Mouse (Mus musculus): Measurements from ENCODE around the gene Pabpc1l. TPM values are rescaled to one million over a fixed set of nuclear protein-coding genes. Genes with fewer than 3 reads are reported as not detected.

Gene Pabpc1l
- polyA plus RNA-seq, 1 experiment from 2014 or later, result 1.5 TPM

DNA sequence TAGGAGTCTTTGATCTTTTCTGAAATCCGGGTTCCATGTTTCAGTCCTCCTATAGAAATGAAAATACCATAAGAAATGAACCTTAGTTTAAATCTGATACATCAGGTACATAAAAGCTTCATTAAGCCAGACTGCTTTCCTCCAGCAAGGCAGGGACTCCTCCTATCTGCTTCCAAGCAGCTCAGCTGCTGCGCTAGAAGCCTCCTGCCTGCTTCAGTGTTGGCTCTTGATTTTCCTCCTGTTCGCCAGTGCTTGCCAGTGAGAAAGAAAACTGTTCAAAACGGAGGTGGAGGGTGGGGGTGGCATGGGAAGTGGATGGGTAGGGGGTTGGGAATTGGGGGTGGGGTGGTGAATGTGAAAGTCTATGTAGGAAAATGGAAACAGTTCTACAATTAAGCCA is 64.3 kb downstream of the Pabpc1l start:
- no peak for ATAC-seq
- peaks cover 12% of the 10 kb centered on the region; the same call in 1 of the 2 replicates for H3K36me3 ChIP-seq (ENCODE audit: control insufficient read depth, insufficient read depth, low read length)

DNA sequence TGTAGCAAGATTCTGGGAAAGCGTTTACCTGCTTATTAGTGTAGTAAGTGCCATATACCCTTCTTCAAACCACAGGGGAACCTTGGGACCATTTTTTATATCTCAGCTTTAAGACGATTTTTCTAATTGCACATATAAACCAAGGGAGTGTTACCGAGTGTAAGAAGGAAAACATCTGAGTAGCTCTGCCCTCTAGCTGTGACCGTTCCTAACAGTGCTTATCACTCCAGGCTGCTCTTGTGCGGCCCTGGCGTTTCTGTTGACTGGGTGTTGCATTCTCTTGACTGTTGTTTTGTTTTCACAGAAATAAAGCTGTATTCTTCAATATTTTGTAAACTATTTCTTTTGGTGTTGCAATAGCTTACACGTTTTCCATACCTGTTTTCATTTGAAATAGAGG is 68.9 kb downstream of the Pabpc1l start:
- WGBS, result 76% methylated on average over 7 of the region's 7 CpGs
- Histone ChIP-seq H3K4me2 (ENCODE audit: low read depth, low read length) (no peak overlapping the region), H3K27me3 (replicated peaks; ENCODE audit: control insufficient read depth, insufficient read depth, low read length) (no peaks in the 10 kb centered on the region), H3K36me3 (ENCODE audit: control insufficient read depth, insufficient read depth, low read length) (no peaks in the 10 kb centered on the region), H3K9me3 (ENCODE audit: control insufficient read depth, low read length) (no peaks in the 10 kb centered on the region), H3K4me3 (ENCODE audit: low read length) (no peak overlapping the region), H3K27ac (ENCODE audit: low read length) (no peak overlapping the region), H3K9ac (ENCODE audit: low read depth, low read length) (no peak overlapping the region), H3K4me1 (ENCODE audit: control insufficient read depth, insufficient read depth, low read length) (no peaks in the 10 kb centered on the region)
- ATAC-seq, result no peak

More for the DNA sequence above, 64.3 kb downstream of the Pabpc1l start:
- H3K27me3 ChIP-seq (replicated peaks; ENCODE audit: control insufficient read depth, insufficient read depth, low read length), result no peaks in the 10 kb centered on the region
- no peak overlapping the region for H3K9ac ChIP-seq (ENCODE audit: low read depth, low read length)
- no peak overlapping the region for H3K27ac ChIP-seq (ENCODE audit: low read length)
- 93% methylated on average over 4 of the region's 4 CpGs for WGBS
- H3K4me1 ChIP-seq (ENCODE audit: control insufficient read depth, insufficient read depth, low read length), result no peaks in the 10 kb centered on the region
- no peak overlapping the region for H3K4me3 ChIP-seq (ENCODE audit: low read length)
- H3K4me2 ChIP-seq (ENCODE audit: low read depth, low read length), result no peak overlapping the region
- no peaks in the 10 kb centered on the region for H3K9me3 ChIP-seq (ENCODE audit: control insufficient read depth, low read length)

DNA sequence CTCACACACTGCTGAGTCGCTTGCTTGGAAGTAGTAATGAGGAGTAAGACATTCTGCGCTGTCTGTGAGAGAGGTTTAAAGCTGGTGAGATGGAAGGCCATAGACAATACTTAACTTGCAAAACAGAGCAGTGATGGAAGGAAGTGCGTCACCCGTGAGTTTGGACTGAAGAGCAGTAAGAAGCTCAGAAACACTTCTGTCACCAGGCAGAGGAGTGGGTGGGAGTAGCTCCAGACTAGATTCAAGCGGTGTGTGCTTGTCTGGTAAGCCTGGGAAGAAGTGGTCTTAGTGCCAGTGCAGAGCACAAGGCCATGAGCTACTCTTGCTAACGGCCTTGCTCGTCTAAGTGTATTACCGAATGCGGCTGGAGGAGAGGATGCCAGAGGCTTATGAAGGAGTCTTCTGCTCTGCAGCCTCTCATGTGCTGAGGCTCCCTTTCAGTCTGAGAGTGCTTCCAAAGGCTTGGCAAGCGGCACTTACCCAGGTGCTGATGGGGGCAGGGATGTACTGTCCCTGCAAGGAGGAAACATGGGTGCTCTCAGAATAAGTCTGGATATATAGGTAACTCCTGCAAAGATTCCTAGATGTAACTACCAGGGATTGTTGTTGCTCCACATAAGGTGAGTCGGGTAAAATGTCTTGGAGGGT is 73.5 kb downstream of the Pabpc1l start:
- Histone ChIP-seq H3K27ac (ENCODE audit: low read length) (no peak overlapping the region), H3K36me3 (ENCODE audit: control insufficient read depth, insufficient read depth, low read length) (0 out of 2 replicates have a peak, but pooled peaks cover 2% of the 10 kb centered on the region), H3K27me3 (replicated peaks; ENCODE audit: control insufficient read depth, insufficient read depth, low read length) (no peaks in the 10 kb centered on the region), H3K4me2 (ENCODE audit: low read depth, low read length) (no peak overlapping the region), H3K4me1 (ENCODE audit: control insufficient read depth, insufficient read depth, low read length) (no peaks in the 10 kb centered on the region), H3K9ac (ENCODE audit: low read depth, low read length) (no peak overlapping the region), H3K9me3 (ENCODE audit: control insufficient read depth, low read length) (no peaks in the 10 kb centered on the region), H3K4me3 (ENCODE audit: low read length) (no peak overlapping the region)
- no peak for ATAC-seq
- 95% methylated on average over 11 of the region's 11 CpGs for WGBS

Other genes starting within 250 kb of the Pabpc1l start
- gene Ccn5, start 204.6 kb upstream of the Pabpc1l start, polyA plus RNA-seq (2015; fragmentation: Nextera tagmentation; extraction: Ambion mirVana), result 0.24 and 0.76 TPM in 2 replicates
- gene Kcnk15, start 171.8 kb upstream of the Pabpc1l start, polyA plus RNA-seq (2015; fragmentation: Nextera tagmentation; extraction: Ambion mirVana), result not detected in 2 replicates
- gene Rims4, start 106.8 kb upstream of the Pabpc1l start, polyA plus RNA-seq (2015; fragmentation: Nextera tagmentation; extraction: Ambion mirVana), result 0.23 and 0.35 TPM in 2 replicates
- 233 and 238 TPM in 2 replicates for gene Ywhab, start 30.5 kb upstream of the Pabpc1l start, polyA plus RNA-seq (2015; fragmentation: Nextera tagmentation; extraction: Ambion mirVana)
- gene Stk4, start 44.9 kb downstream of the Pabpc1l start, polyA plus RNA-seq (2015; fragmentation: Nextera tagmentation; extraction: Ambion mirVana), result 18.1 and 18.4 TPM in 2 replicates
- 55.6 and 57.5 TPM in 2 replicates for gene Tomm34, start 45.7 kb downstream of the Pabpc1l start, polyA plus RNA-seq (2015; fragmentation: Nextera tagmentation; extraction: Ambion mirVana)
- 0.22 and 0.45 TPM in 2 replicates for gene Kcns1, start 145.7 kb downstream of the Pabpc1l start, polyA plus RNA-seq (2015; fragmentation: Nextera tagmentation; extraction: Ambion mirVana)
- gene Wfdc5, start 157.3 kb downstream of the Pabpc1l start, polyA plus RNA-seq (2015; fragmentation: Nextera tagmentation; extraction: Ambion mirVana), result not detected in 2 replicates
- not detected in 2 replicates for gene Wfdc12, start 165.2 kb downstream of the Pabpc1l start, polyA plus RNA-seq (2015; fragmentation: Nextera tagmentation; extraction: Ambion mirVana)
- not detected in 2 replicates for gene Wfdc15a, start 174.7 kb downstream of the Pabpc1l start, polyA plus RNA-seq (2015; fragmentation: Nextera tagmentation; extraction: Ambion mirVana)
- 19.6 and 23.4 TPM in 2 replicates for gene Wfdc15b, start 196.2 kb downstream of the Pabpc1l start, polyA plus RNA-seq (2015; fragmentation: Nextera tagmentation; extraction: Ambion mirVana)
- gene Svs2, start 213.0 kb downstream of the Pabpc1l start, polyA plus RNA-seq (2015; fragmentation: Nextera tagmentation; extraction: Ambion mirVana), result not detected in 2 replicates
- gene Svs3b, start 231.2 kb downstream of the Pabpc1l start, polyA plus RNA-seq (2015; fragmentation: Nextera tagmentation; extraction: Ambion mirVana), result not detected in 2 replicates

All from intestine, embryonic 16.5 days (tissue).